Mouse (Mus musculus): Measurements from ENCODE around the gene Foxj1.
"Not testable (repeated sequence)": the region's sequence is repeated elsewhere in the genome, so short reads cannot be mapped to it uniquely, and the experiment has no call there.

Gene Foxj1

DNA sequence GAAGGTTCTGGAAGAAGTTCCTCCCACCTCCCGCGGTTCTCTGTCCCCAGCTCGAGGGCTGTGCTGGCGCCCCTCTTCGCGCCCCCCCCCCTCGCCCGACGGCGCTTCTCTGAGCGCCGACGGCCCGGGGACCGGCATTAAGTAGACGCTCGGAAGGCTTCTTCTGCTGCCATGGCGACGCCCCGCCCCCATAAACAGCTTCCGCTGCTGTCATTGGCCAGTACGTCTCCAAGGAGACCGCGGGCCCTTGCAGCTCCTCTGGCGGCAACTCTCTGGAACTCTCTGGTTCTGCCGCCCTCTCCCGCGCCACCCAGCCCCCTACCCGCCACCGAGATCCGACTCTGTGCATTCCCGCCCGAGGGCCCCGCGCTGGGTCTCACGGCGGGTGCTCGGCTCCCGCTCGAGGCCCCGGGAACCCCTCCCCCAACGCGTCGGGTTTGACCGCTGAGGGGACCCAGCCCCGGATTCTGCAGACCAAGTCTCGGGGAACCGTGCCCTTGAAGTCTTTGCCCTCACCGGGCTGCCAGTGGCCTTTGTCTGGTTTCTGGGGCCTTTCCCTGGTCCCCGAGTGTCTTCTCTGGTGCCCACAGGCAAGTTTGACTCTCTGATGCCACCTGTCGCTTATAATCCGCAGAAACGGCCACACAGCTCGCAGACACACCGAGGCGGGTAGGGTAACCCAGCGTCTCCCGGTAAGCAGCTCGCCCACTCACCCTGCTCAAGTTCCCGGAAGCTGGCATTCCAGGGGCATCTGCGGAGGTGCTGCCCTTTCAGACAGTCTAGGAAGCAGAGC is at the start of gene Foxj1:
Gene Foxj1 (minus strand): TSS at position 156 of the 793 bp plus-strand sequence.
- DNase-seq (ENCODE audit: low spot score): peak; percentile 92

DNA sequence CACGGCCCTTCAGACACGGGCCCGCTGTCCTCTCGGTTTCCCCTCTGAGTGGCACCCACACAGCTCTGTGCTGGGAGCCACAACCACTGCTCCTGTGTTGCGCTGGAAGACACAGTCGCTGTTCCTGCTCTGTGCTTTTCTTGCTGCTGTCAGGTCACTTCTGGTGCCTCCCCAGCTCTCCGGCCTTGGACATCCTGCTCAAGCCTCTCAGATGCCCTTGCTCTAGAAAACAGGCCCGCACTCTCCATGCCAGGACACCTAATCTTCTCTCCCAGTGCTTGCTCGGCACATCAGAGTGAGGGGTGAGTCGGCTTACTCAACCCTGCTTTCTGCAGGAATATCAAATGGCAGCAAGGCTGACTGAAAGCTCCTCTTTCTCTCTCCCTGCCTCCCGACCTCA is 49.0 kb upstream of the Foxj1 start:
- DNase-seq (ENCODE audit: low spot score): no peak

- DNase-seq (ENCODE audit: low spot score): not testable (repeated sequence)
Observed at GRCm38 (mm10) chr11:116383070-116383469, 47.9 kb upstream of the Foxj1 start.

DNA sequence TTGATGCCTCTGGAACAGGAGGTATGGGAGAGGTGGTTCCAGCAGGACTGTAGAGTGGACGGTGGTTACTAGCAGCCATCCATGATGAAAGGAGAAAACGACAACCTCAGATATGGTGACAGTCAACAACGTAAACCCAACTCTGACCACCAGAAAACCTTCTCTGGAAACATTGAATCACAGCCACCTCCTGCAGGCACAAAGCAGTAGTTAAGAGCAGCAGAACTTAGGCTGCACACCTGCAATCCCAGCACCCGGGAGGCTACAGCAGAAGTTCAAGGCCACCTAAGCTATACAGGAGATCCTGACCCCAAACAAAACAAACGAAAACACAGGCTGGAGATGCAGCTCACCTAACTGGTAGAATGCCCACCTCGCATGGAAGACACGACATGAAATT is 45.6 kb upstream of the Foxj1 start:
- no peak for DNase-seq (ENCODE audit: low spot score)

GRCm38 (mm10) chr11:116379530-116379929 is 44.3 kb upstream of the Foxj1 start:
- no peak for DNase-seq (ENCODE audit: low spot score)

DNA sequence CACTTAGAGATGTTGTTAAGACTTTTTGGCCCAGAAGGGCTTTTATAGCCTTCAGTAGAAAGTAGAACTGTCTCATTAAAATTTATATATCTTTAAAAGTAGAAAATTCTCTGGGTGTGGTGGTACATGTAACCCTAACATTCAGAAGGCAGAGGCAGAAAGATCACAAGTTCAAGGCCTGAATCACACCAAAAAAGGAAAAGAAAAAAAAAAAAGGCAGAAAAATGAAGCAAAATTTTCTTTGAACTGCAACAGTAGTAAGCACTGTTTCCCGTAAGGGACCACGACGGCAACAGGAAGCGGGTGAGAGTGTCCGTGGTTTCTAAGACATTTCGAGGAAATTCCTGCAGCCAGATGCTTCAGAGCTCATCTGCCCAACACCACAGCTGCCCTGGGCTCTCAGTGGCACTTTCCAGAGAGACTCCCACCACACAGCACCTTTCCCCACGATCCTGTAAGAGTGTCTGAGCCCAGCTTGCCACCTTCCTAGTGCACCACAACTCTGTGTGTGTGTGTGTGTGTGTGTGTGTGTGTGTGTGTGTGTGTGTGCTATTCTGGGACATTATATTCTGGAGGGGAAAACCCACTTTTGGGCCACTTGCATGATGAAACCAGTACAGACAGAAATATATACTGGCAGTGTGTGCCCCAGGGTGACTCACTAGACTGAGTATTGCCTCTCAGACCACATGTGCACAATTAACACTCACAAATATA is 41.9 kb upstream of the Foxj1 start:
- no peak for DNase-seq (ENCODE audit: low spot score)

- no peak for DNase-seq (ENCODE audit: low spot score)
Observed at GRCm38 (mm10) chr11:116371894-116372450, 36.8 kb upstream of the Foxj1 start.

DNA sequence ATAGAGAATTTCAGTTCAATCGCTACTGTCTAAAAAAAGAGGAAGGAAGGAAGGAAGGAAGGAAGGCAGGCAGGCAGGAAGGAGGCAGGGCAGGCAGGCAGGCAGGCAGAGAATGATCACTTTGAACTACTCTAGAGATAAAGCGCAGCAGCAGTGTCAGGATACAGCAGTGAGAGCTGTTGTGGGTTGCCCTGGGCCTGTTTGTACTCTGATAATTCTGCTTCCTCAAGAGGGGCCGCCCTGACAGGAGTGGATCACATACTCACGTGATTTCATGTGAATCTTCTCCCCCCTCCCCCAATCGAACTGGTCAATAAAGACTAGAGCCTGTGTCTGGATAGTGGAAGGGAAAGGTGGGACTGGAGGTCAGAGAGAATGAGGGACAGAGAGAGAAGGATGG is 34.4 kb upstream of the Foxj1 start:
- no peak for DNase-seq (ENCODE audit: low spot score)

DNA sequence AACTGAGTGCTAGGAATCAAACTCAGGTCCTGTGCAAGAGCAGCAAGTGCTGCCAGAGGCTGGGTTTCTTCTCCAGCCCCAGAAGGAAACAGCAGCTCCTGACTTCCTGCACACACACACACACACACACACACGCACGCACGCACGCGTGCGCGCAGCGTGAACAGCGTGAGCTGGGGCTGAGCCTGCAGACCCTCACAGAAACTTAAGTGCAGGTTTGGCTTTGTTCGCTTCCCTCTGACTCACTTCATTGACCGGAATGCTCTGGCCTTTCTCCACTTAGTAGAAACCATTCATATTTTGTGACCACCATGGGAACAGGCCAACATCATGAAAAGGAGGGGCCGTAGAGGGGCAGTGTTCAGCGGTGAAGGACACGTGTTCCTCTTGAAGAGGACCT is 33.9 kb upstream of the Foxj1 start:
- DNase-seq (ENCODE audit: low spot score): no peak

GRCm38 (mm10) chr11:116368116-116368515 is 32.9 kb upstream of the Foxj1 start:
- peak; percentile 84 for DNase-seq (ENCODE audit: low spot score)

DNA sequence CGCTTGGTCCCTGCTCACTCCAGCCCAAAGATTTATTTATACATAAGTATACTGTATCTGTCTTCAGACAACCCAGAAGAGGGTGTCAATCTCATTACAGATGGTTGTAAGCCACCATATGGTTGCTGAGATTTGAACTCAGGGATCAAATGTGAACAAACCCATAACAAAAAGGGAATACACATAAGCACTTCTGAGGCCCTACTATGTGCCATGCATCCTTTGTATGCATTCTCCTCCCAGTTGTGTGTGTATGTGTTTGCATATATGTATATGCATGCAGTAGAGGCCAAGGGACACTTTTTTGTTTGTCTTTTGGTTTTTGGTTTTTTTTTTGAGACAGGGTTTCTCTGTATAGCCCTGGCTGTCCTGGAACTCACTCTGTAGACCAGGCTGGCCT is 31.4 kb upstream of the Foxj1 start:
- no peak for DNase-seq (ENCODE audit: low spot score)

DNA sequence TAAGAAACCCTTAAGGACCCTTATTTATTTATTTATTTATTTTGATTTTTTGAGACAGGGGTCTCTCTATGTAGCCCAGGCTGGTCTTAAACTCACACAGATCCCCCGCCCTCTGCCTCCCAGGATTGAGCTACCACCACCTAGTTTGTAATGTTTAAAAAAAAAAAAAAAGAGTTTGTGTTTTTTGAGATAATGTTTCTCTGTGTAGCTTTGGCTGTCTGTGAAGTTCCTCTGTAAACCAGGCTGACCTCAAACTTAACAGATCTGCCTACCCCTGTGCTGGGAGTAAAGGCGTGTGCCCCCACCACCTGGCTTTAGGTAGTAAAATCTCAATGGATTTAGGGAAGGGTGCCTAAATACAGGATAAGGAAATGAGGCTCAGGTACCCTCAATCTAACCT is 30.9 kb upstream of the Foxj1 start:
- DNase-seq (ENCODE audit: low spot score): no peak

- no peak for DNase-seq (ENCODE audit: low spot score)
Observed at GRCm38 (mm10) chr11:116365432-116365831, 30.2 kb upstream of the Foxj1 start.

DNA sequence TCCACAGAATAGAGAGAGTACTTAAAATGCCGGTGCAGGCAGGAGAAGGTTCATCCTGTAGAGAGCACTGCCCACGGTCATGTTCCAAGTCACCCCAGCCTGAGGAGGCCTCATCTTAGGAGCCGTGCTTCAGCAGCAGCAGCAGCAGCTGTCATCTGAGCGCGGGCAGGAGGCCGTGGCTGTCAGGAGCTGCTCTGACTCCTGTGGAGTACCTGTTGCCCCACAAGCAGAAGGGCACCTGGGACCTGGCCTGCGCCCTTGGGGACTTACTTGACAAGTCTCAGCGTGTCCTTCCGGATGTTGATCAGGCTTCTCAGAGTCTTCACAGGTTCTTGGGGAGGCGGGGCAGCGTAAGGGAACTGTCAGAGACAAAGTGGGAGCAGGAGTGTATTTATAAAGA is 26.8 kb upstream of the Foxj1 start:
- no peak for DNase-seq (ENCODE audit: low spot score)

DNA sequence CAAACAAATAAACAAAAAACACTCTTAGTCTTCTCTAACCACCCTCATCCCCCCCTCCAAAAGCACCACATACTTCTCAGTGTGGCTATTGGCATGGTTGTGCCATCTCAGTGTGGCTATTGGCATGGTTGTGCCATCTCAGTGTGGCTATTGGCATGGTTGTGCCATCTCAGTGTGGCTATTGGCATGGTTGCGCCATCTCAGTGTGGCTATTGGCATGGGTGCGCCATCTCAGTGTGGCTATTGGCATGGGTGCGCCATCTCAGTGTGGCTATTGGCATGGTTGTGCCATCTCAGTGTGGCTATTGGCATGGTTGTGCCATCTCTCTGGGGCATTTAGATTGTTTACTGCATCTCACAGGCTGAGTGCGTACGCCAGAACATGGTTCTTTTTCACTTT is 25.7 kb upstream of the Foxj1 start:
- not testable (repeated sequence) for DNase-seq (ENCODE audit: low spot score)

- no peak for DNase-seq (ENCODE audit: low spot score)
Observed at GRCm38 (mm10) chr11:116359652-116360051, 24.5 kb upstream of the Foxj1 start.

- DNase-seq (ENCODE audit: low spot score): no peak
Observed at GRCm38 (mm10) chr11:116358926-116359637, 23.9 kb upstream of the Foxj1 start.

DNA sequence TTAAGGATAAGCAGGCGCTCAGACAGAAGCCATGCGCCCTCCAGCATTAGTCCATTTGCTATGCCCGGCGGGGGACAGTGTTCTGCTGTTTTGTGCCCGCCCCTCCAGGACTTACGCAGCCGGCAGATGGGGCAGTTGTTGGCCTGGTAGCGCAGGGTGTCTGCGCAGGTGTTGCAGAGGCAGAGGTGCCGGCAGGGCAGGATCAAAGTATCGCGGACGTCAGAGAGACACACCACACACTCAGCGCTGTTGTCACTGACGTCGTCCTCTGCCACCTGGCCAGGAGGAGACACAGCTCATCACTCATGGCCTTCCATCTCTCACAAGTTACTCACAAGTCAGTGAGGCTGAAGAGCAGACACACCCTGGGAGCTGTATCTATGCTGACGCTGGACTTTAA is 19.3 kb upstream of the Foxj1 start:
- DNase-seq (ENCODE audit: low spot score): no peak

GRCm38 (mm10) chr11:116353535-116353934 is 18.3 kb upstream of the Foxj1 start:
- no peak for DNase-seq (ENCODE audit: low spot score)

- DNase-seq (ENCODE audit: low spot score): no peak
Observed at GRCm38 (mm10) chr11:116351294-116351693, 16.1 kb upstream of the Foxj1 start.

DNA sequence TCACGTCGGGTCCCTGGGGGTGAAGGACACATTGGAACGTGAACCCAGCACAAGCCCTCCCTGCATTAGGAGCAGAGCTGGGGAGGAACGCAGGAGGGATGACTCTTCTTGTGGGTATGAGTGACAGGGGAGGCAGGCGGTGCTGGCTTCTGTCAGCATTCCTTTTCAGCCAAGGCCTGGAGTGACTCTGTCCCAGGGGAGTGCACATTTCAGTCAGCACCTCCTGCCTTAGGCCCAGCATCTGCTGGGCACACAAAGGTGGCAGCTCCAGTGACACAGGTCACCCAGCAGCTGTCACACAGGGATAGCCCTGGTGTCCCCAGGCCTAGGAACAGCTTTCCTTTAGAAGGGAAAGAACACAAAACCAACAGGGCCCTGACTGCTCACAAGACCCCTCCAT is 12.8 kb upstream of the Foxj1 start:
- DNase-seq (ENCODE audit: low spot score): no peak

- no peak for DNase-seq (ENCODE audit: low spot score)
Observed at GRCm38 (mm10) chr11:116347012-116347411, 11.8 kb upstream of the Foxj1 start.
